Mouse (Mus musculus) lung, embryonic 16.5 days (tissue): ENCODE results near the gene Guca2a. TPM values are rescaled to one million over a fixed set of nuclear protein-coding genes. Genes with fewer than 3 reads are reported as not detected.

Source experiments
- ATAC-seq: fragments of 200-750 bp; cut with Nextera tagmentation; 2 replicates; pipeline ENCODE4 v1.8.0; 2017; ENCODE audit warnings: low read depth, mild to moderate bottlenecking, moderate library complexity
- H3K27ac ChIP-seq: fragments of 300-500 bp; sonication (generic); 2 replicates; pipeline ENCODE4 v1.5.1; 2014; ENCODE audit warnings: mild to moderate bottlenecking, control low read depth, low read length
- H3K27me3 ChIP-seq: fragments of 300-500 bp; sonication (generic); 2 replicates; pipeline ENCODE4 v1.6.1; 2014; ENCODE audit warnings: low read depth, low read length, mixed read lengths; ENCODE audit not compliant: control insufficient read depth, insufficient read depth
- H3K36me3 ChIP-seq: fragments of 300-500 bp; sonication (generic); 2 replicates; pipeline ENCODE4 v1.6.1; 2014; ENCODE audit warnings: low read length; ENCODE audit not compliant: control insufficient read depth, insufficient read depth
- H3K4me1 ChIP-seq: fragments of 300-500 bp; sonication (generic); replicated peaks from 2 replicates; pipeline ENCODE4 v1.6.1; 2014; ENCODE audit warnings: low read length, mixed read lengths; ENCODE audit not compliant: control insufficient read depth, insufficient read depth
- H3K4me2 ChIP-seq: fragments of 300-500 bp; sonication (generic); 2 replicates; pipeline ENCODE4 v1.6.1; 2014; ENCODE audit warnings: low read depth, low read length, control low read depth
- H3K4me3 ChIP-seq: fragments of 300-500 bp; sonication (generic); 2 replicates; pipeline ENCODE4 v1.5.1; 2014; ENCODE audit warnings: mild to moderate bottlenecking, low read length, control low read depth
- H3K9ac ChIP-seq: fragments of 300-500 bp; sonication (generic); 2 replicates; pipeline ENCODE4 v1.6.1; 2014; ENCODE audit warnings: low read length, control low read depth
- H3K9me3 ChIP-seq: fragments of 300-500 bp; sonication (generic); 2 replicates; pipeline ENCODE4 v1.6.1; 2016; ENCODE audit warnings: low read length; ENCODE audit not compliant: control insufficient read depth
- WGBS: fragments of 180-500 bp; shearing (Covaris S2); extraction: QIAGEN DNeasy Blood & Tissue Kit; methylation state at CpG from one replicate; pipeline ENCODE4 v1.1.7; 2014; 5-methylcytosine and 5-hydroxymethylcytosine counted together
- polyA plus RNA-seq: library from polyadenylated mRNA; unstranded; fragments of >200 nt; fragmentation: Nextera tagmentation; extraction: Ambion mirVana; gene quantifications from 2 replicates; pipeline ENCODE4 v1.2.1, GENCODE M21; 2015

The Guca2a gene
- polyA plus RNA-seq, 1 experiment from 2014 or later, result 0.64 TPM

GRCm38 (mm10) chr4:119660007-119660406, 22.5 kb downstream of the Guca2a start:
- 69% methylated on average over 8 of the region's 8 CpGs for WGBS

DNA sequence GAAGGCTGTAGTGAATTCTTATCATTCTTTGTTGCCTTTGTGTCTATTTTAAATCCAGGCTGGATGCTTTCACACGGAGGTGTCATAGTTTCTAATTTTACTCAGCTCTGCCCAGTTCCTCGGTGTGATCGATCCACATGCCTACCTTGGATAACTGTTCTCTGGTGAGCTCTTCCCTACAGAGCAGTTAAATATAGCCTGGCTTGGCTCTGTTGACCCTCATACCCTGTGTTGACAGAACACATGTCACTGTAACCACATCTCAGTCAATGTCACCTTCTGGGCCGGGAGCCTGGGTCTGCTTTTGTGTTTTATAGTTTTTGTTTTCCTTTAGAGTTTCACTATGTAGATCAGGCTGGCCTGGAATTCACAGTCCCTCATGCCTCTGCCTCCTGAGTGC, 24.6 kb downstream of the Guca2a start:
- ATAC-seq, result no peak
- H3K9me3 ChIP-seq, result no peaks in the 10 kb centered on the region
- no peak overlapping the region for H3K9ac ChIP-seq
- H3K36me3 ChIP-seq, result no peaks in the 10 kb centered on the region
- H3K27me3 ChIP-seq, result no peaks in the 10 kb centered on the region
- no peaks in the 10 kb centered on the region for H3K4me1 ChIP-seq
- no peak overlapping the region for H3K27ac ChIP-seq
- no peak overlapping the region for H3K4me3 ChIP-seq
- WGBS, result 54% methylated on average over 4 of the region's 4 CpGs
- no peak overlapping the region for H3K4me2 ChIP-seq

More at GRCm38 (mm10) chr4:119660007-119660406, 22.5 kb downstream of the Guca2a start:
- H3K36me3 ChIP-seq, result no peaks in the 10 kb centered on the region
- H3K9me3 ChIP-seq, result no peaks in the 10 kb centered on the region
- no peaks in the 10 kb centered on the region for H3K4me1 ChIP-seq
- H3K4me2 ChIP-seq, result no peak overlapping the region
- H3K9ac ChIP-seq, result no peak overlapping the region
- no peak overlapping the region for H3K4me3 ChIP-seq
- no peak for ATAC-seq
- H3K27ac ChIP-seq, result no peak overlapping the region
- no peaks in the 10 kb centered on the region for H3K27me3 ChIP-seq

DNA sequence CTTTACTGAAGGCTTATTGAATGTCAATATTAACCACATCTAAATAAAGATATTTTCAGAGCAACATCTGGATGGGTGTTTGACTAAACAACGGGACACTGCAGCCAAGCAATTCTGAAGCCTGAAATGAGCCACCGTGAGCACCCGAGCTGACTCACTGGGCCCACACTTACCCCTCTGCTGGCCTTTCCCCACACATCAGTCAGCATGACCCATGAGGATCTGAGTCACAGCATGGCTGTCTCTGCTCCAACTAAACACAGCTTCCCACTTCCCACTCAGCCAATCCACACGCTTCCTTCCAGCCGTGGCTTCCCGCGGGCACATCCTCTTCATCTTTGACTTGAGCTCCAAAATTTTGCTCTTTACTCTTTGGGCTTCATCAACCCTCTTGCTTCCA, 25.5 kb downstream of the Guca2a start:
- Histone ChIP-seq H3K9me3 (no peaks in the 10 kb centered on the region), H3K36me3 (no peaks in the 10 kb centered on the region), H3K4me1 (no peaks in the 10 kb centered on the region), H3K27ac (no peak overlapping the region), H3K27me3 (no peaks in the 10 kb centered on the region), H3K9ac (no peak overlapping the region), H3K4me2 (no peak overlapping the region), H3K4me3 (no peak overlapping the region)
- WGBS, result 74% methylated on average over 7 of the region's 7 CpGs
- ATAC-seq, result no peak

- H3K27ac ChIP-seq, result no peak overlapping the region
- 89% methylated on average over 14 of the region's 14 CpGs for WGBS
- no peaks in the 10 kb centered on the region for H3K36me3 ChIP-seq
- H3K4me1 ChIP-seq, result no peaks in the 10 kb centered on the region
- ATAC-seq, result no peak
- no peaks in the 10 kb centered on the region for H3K27me3 ChIP-seq
- no peak overlapping the region for H3K9ac ChIP-seq
- no peaks in the 10 kb centered on the region for H3K9me3 ChIP-seq
- no peak overlapping the region for H3K4me2 ChIP-seq
- no peak overlapping the region for H3K4me3 ChIP-seq
Measured at GRCm38 (mm10) chr4:119663409-119664095, 26.0 kb downstream of the Guca2a start.

GRCm38 (mm10) chr4:119665166-119665565, 27.7 kb downstream of the Guca2a start:
- H3K9ac ChIP-seq, result no peak overlapping the region
- H3K4me2 ChIP-seq, result no peak overlapping the region
- no peaks in the 10 kb centered on the region for H3K36me3 ChIP-seq
- H3K4me3 ChIP-seq, result no peak overlapping the region
- ATAC-seq, result no peak
- H3K4me1 ChIP-seq, result no peaks in the 10 kb centered on the region
- WGBS, result 72% methylated on average over 2 of the region's 2 CpGs
- H3K9me3 ChIP-seq, result no peaks in the 10 kb centered on the region
- H3K27me3 ChIP-seq, result no peaks in the 10 kb centered on the region
- H3K27ac ChIP-seq, result no peak overlapping the region

GRCm38 (mm10) chr4:119666116-119666515, 28.6 kb downstream of the Guca2a start:
- no peaks in the 10 kb centered on the region for H3K4me1 ChIP-seq
- no peak overlapping the region for H3K9ac ChIP-seq
- H3K36me3 ChIP-seq, result no peaks in the 10 kb centered on the region
- H3K27me3 ChIP-seq, result no peaks in the 10 kb centered on the region
- H3K4me2 ChIP-seq, result no peak overlapping the region
- no peaks in the 10 kb centered on the region for H3K9me3 ChIP-seq
- WGBS, result 24% methylated on average over 8 of the region's 8 CpGs
- H3K27ac ChIP-seq, result no peak overlapping the region
- no peak overlapping the region for H3K4me3 ChIP-seq
- no peak for ATAC-seq

DNA sequence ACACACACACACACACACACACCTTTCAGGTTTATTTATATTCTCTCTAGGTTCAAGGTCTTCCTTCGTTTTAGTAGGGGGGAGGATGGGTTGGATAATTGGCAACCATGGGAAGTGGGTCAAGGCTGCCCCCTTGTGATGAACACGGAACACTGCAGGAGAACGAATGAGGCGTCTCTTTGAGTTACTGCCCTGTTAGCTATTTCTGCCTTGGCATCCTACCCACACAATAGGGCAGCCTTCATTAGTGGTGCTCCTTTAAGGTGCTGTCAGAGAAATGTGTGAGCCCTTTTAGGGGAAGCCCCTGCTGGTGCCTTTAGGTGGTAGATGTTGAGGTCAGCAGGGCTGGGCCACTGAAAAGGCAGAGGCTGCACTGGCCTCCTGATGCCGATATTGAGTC, 29.9 kb downstream of the Guca2a start:
- 22% methylated on average over 5 of the region's 5 CpGs for WGBS
- no peaks in the 10 kb centered on the region for H3K4me1 ChIP-seq
- H3K4me2 ChIP-seq, result no peak overlapping the region
- no peak overlapping the region for H3K9ac ChIP-seq
- no peak overlapping the region for H3K4me3 ChIP-seq
- H3K27me3 ChIP-seq, result no peaks in the 10 kb centered on the region
- no peaks in the 10 kb centered on the region for H3K9me3 ChIP-seq
- H3K27ac ChIP-seq, result no peak overlapping the region
- no peak for ATAC-seq
- H3K36me3 ChIP-seq, result no peaks in the 10 kb centered on the region

DNA sequence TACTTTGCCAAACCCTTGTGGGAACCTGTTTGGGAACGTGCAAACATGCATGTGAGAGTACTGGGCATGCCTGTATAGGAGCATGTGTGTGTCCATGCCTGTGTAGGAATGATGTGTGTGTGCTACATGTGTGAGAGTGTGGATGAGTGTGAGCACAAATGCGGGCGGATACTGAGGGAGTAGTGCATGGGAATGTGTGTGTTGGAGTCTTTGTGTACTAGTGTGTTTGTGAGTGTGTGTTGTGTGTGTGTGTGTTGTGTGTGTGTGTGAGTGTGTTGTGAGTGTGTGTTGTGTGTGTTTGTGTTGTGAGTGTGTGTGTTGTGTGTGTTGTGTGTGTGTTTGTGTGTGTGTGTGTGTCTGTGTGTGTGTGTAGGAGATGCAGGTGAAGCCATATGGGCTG, 30.7 kb downstream of the Guca2a start:
- Histone ChIP-seq H3K4me3 (no peak overlapping the region), H3K4me1 (no peaks in the 10 kb centered on the region), H3K9me3 (no peaks in the 10 kb centered on the region), H3K27me3 (no peaks in the 10 kb centered on the region), H3K9ac (no peak overlapping the region), H3K36me3 (no peaks in the 10 kb centered on the region), H3K27ac (no peak overlapping the region), H3K4me2 (no peak overlapping the region)
- ATAC-seq, result no peak
- WGBS, result 85% methylated on average over 3 of the region's 3 CpGs

- ATAC-seq, result no peak
- 80% methylated on average over 4 of the region's 4 CpGs for WGBS
- Histone ChIP-seq H3K9ac (no peak overlapping the region), H3K9me3 (no peaks in the 10 kb centered on the region), H3K4me2 (no peak overlapping the region), H3K36me3 (no peaks in the 10 kb centered on the region), H3K27me3 (no peaks in the 10 kb centered on the region), H3K4me1 (no peaks in the 10 kb centered on the region), H3K4me3 (no peak overlapping the region), H3K27ac (no peak overlapping the region)
Measured at GRCm38 (mm10) chr4:119668596-119668995, 31.1 kb downstream of the Guca2a start.
